Mouse (Mus musculus) hindbrain, embryonic 14.5 days (tissue): Measurements from ENCODE around the gene Ezr. TPM values are rescaled to one million over a fixed set of nuclear protein-coding genes. Genes with fewer than 3 reads are reported as not detected.
A peak's percentile ranks its signal among the peaks of the same experiment; 100 is the strongest.
"Not testable (repeated sequence)": the region's sequence is repeated elsewhere in the genome, so short reads cannot be mapped to it uniquely, and the experiment has no call there.

Source experiments
- ATAC-seq: fragments of 200-750 bp; cut with Nextera tagmentation; 2 replicates; pipeline ENCODE4 v1.8.0; 2017; ENCODE audit warnings: moderate number of reproducible peaks, mild to moderate bottlenecking, moderate TSS enrichment, moderate library complexity; ENCODE audit not compliant: low FRiP score
- DNase-seq: peaks from one replicate; pipeline ENCODE4 v3.0.0-alpha.2; 2015; ENCODE audit warnings: low spot score
- H3K27ac ChIP-seq: fragments of 300-500 bp; sonication (generic); 2 replicates; pipeline ENCODE4 v1.5.1; 2014; ENCODE audit warnings: mild to moderate bottlenecking, moderate library complexity
- H3K27me3 ChIP-seq: fragments of 300-500 bp; sonication (generic); 2 replicates; pipeline ENCODE4 v1.6.1; 2014; ENCODE audit warnings: mild to moderate bottlenecking, low read length, mixed read lengths; ENCODE audit not compliant: control insufficient read depth, insufficient read depth
- H3K36me3 ChIP-seq: fragments of 300-500 bp; sonication (generic); replicated peaks from 2 replicates; pipeline ENCODE4 v1.6.1; 2014; ENCODE audit not compliant: control insufficient read depth, insufficient read depth
- H3K4me1 ChIP-seq: fragments of 300-500 bp; sonication (generic); replicated peaks from 2 replicates; pipeline ENCODE4 v1.6.1; 2014; ENCODE audit warnings: antibody characterized with exemption, low read length, mixed read lengths; ENCODE audit not compliant: control insufficient read depth, insufficient read depth
- H3K4me2 ChIP-seq: fragments of 300-500 bp; sonication (generic); replicated peaks from 2 replicates; pipeline ENCODE4 v1.6.1; 2014; ENCODE audit warnings: mild to moderate bottlenecking, moderate library complexity
- H3K4me3 ChIP-seq: fragments of 300-500 bp; sonication (generic); replicated peaks from 2 replicates; pipeline ENCODE4 v1.5.1; 2014; ENCODE audit warnings: mild to moderate bottlenecking, low read length
- H3K9ac ChIP-seq: fragments of 300-500 bp; sonication (generic); 2 replicates; pipeline ENCODE4 v1.6.1; 2014
- H3K9me3 ChIP-seq: fragments of 300-500 bp; sonication (generic); 2 replicates; pipeline ENCODE4 v1.6.1; 2016; ENCODE audit warnings: low read length; ENCODE audit not compliant: control insufficient read depth
- WGBS: fragments of 180-500 bp; shearing (Covaris S2); extraction: QIAGEN DNeasy Blood & Tissue Kit; methylation state at CpG from one replicate; pipeline ENCODE4 v1.1.7; 2014; 5-methylcytosine and 5-hydroxymethylcytosine counted together
- polyA plus RNA-seq: library from polyadenylated mRNA; unstranded; fragments of >200 nt; fragmentation: Nextera tagmentation; extraction: Ambion mirVana; gene quantifications from 2 replicates; pipeline ENCODE4 v1.2.1, GENCODE M21; 2014

Ezr gene
- polyA plus RNA-seq, 1 experiment from 2014 or later: 67.4 TPM

DNA sequence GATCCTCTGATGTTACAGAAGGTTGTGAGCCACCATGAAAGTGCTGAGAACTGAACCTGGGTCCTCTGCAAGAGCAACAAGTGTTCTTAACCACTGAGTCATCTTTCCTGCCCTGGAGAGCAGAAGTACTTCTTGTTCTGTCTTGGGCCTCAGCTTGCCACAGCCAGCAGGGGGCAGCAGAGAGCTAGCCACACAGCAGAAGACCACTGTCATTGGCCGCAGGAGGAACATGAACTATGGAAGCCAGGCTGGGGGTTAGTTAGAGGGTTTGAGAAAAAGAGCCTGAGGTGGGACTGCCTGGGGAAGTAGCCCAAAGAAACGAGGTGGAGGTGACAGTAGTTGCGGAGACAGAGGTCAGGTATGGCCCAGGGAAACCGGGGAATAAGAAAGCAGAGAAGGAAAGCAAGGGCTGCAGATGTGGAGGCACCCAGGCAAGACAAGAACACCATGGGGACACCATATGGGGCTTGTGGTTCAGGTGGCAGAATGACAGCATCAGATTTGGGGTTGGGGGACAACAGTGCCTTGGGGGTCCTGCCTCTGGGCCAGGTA is 85.3 kb downstream of the Ezr start:
- H3K9me3 ChIP-seq, H3K27me3 ChIP-seq, H3K9ac ChIP-seq, H3K4me2 ChIP-seq, H3K4me3 ChIP-seq, H3K4me1 ChIP-seq, H3K36me3 ChIP-seq, H3K27ac ChIP-seq, DNase-seq: not testable (repeated sequence)
- ATAC-seq: 0 out of 2 replicates have a peak, but pooled peaks have one; percentile 37
- 73% methylated on average over 1 of the region's 4 CpGs for WGBS

DNA sequence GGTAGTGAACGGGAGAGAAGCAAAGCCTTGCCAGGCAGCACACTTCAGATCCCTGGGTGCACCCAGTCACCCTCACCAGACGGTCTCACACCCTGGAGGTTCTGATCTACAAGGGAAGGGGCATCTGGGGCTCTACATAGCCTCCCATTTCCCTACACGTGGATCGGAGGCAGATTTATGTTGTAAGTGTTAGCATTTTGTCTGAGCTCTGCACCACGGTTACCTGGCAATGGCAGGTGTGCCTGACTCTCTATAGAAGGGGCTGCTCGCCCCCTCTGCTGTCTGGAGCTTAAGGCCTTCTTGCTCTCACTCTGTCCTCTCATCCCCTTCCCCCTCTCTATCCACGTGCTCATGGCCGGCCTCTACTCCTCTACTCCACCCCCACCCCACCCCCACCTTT is 86.1 kb downstream of the Ezr start:
- not testable (repeated sequence) for H3K9ac ChIP-seq, H3K4me3 ChIP-seq, DNase-seq, H3K27me3 ChIP-seq, ATAC-seq, H3K9me3 ChIP-seq, H3K36me3 ChIP-seq, H3K27ac ChIP-seq, H3K4me1 ChIP-seq, H3K4me2 ChIP-seq
- WGBS: 57% methylated on average over 8 of the region's 8 CpGs

DNA sequence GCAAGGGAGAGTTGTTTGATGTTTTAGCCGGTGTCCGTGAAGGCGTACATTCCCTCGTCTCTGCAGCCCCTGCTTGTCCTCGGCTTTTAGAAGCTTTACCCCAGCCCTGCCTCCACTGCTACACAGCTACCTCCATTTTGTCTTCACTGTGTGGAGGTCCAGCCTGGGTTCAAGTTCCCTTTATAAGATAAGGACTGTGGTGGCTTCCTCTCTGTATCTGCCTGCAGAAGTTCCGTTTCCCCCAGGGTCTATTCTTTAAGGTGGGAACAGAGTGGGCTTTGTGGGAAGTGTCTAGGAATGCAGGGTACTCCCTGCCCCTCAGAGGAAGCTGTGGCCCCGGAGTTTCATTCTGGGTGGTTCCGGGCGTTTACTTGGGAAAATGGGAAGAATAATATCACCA is 86.9 kb downstream of the Ezr start:
- H3K36me3 ChIP-seq, H3K4me1 ChIP-seq, H3K27me3 ChIP-seq, H3K4me3 ChIP-seq, ATAC-seq, H3K9me3 ChIP-seq, H3K27ac ChIP-seq, H3K9ac ChIP-seq, H3K4me2 ChIP-seq, DNase-seq: not testable (repeated sequence)
- WGBS: 83% methylated on average over 9 of the region's 9 CpGs

DNA sequence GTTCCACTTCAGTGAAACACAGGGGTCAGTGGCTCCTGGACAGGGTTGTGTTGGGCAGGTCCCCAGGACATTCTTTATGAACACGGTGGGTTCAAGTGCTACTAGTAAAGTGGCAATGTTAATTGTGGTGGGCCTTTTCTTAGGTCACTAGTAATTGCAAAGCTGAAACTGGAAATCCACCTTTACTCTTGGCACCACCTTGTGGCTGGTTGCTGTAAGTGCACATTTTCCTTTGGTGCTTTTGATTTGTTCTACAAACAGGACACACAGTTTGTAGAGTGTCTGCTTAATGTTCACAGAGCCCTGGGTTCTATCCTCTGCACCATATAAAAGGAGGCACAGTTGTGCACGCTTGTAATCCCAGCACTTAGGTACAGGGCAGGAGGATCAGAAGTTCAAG is 91.0 kb downstream of the Ezr start:
- not testable (repeated sequence) for H3K4me3 ChIP-seq, H3K4me1 ChIP-seq, H3K27me3 ChIP-seq, H3K4me2 ChIP-seq, H3K36me3 ChIP-seq, H3K9me3 ChIP-seq, H3K9ac ChIP-seq, H3K27ac ChIP-seq, ATAC-seq
- DNase-seq: peak; percentile 74
- 14% methylated on average over 2 of the region's 2 CpGs for WGBS

DNA sequence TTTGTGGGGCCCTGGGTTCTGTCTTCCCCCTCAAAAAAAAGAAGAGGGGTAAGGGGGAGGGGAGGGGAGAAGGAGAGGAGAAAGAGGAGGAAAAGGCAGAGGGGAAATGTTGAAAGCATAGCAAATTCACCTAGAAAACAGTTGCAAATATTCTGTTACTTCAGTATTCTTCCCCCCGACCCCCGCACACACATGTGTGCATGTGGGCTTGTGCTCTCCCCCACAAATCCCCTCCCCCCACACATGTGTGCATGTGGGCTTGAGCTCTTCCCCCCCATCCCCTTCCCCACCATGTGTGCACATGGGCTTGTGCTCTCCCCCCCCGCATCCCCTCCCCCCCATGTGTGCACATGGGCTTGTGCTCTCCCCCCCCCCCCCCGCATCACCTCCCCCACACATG is 93.2 kb downstream of the Ezr start:
- H3K4me2 ChIP-seq, H3K9ac ChIP-seq, H3K27ac ChIP-seq, H3K4me1 ChIP-seq, DNase-seq, H3K9me3 ChIP-seq, ATAC-seq, H3K27me3 ChIP-seq, H3K36me3 ChIP-seq, H3K4me3 ChIP-seq: not testable (repeated sequence)
- 100% methylated on average over 2 of the region's 4 CpGs for WGBS

Other genes starting within 250 kb of the Ezr start
- 36.3 and 46.8 TPM in 2 replicates for gene Dynlt1c, start 181.1 kb downstream of the Ezr start, polyA plus RNA-seq
- 290 and 320 TPM in 2 replicates for gene Dynlt1f, start 126.9 kb downstream of the Ezr start, polyA plus RNA-seq
- gene Sytl3, start 123.7 kb downstream of the Ezr start, polyA plus RNA-seq: 0.91 and 1.0 TPM in 2 replicates
- 57.9 and 61.9 TPM in 2 replicates for gene Rsph3b, start 165.9 kb upstream of the Ezr start, polyA plus RNA-seq
- gene Tagap1, start 178.4 kb upstream of the Ezr start, polyA plus RNA-seq: 62.9 and 68.8 TPM in 2 replicates
- 96.7 and 129 TPM in 2 replicates for gene Rnaset2b, start 187.8 kb upstream of the Ezr start, polyA plus RNA-seq
- gene Gm49721, start 196.1 kb upstream of the Ezr start, polyA plus RNA-seq: 0.25 and 0.56 TPM in 2 replicates
- not detected in 2 replicates for gene Gm1604a, start 242.8 kb upstream of the Ezr start, polyA plus RNA-seq